Mouse (Mus musculus): Measurements from ENCODE around the gene Usp46. TPM values are rescaled to one million over a fixed set of nuclear protein-coding genes. Genes with fewer than 3 reads are reported as not detected.
"Not testable (repeated sequence)": the region's sequence is repeated elsewhere in the genome, so short reads cannot be mapped to it uniquely, and the experiment has no call there.

Usp46 gene
- total and polyA plus RNA-seq, 2 experiments from 2014 or later = 36.2 to 55.6 TPM

- no peaks in the 10 kb centered on the region for H3K36me3 ChIP-seq (ENCODE audit: insufficient read depth, low read length)
- no peak for TF ChIP-seq CTCF (IDR thresholded peaks at IDR 0.05)
- H3K9ac ChIP-seq (replicated peaks; ENCODE audit: low read length, poor library complexity, severe bottlenecking) = no peak overlapping the region
- 80% methylated on average over 11 of the region's 11 CpGs for WGBS
- DNase-seq (ENCODE audit: low spot score) (no peak), ATAC-seq (ENCODE audit: low FRiP score) (no peak)
- no peak overlapping the region for H3K4me2 ChIP-seq (ENCODE audit: low read depth, low read length, poor library complexity, severe bottlenecking)
- H3K27me3 ChIP-seq (ENCODE audit: insufficient read depth, low read length) = no peaks in the 10 kb centered on the region
- H3K4me3 ChIP-seq (ENCODE audit: low read depth, low read length) = no peak overlapping the region
- no peaks in the 10 kb centered on the region for H3K9me3 ChIP-seq (ENCODE audit: low read length)
- H3K4me1 ChIP-seq (ENCODE audit: insufficient read depth, low read length) = no peaks in the 10 kb centered on the region
- no peak overlapping the region for H3K27ac ChIP-seq (ENCODE audit: low read depth, low read length)
Measured at GRCm38 (mm10) chr5:74078861-74079615, 10.8 kb upstream of the Usp46 start.

DNA sequence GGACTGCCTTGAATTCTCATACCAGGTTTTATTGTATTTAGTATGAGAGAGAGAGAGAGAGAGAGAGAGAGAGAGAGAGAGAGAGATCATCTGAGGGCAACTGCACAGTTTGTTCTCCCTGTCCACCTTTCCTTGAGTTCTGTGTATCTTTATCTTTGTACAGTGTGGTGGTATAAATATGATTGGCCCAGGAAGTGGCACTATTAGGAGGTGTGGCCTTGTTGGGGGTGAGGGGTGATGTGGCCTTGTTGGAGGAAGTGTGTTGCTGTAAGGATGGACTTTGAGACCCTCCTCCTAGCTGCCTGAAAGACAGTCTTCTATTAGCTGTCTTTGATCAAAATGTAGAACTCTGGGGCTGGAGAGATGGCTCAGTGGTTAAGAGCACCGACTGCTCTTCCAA lies 10.2 kb upstream of the Usp46 start:
- WGBS = 95% methylated on average over 1 of the region's 1 CpGs
- H3K9ac ChIP-seq (replicated peaks; ENCODE audit: low read length, poor library complexity, severe bottlenecking) = no peak overlapping the region
- no peaks in the 10 kb centered on the region for H3K9me3 ChIP-seq (ENCODE audit: low read length)
- DNase-seq (ENCODE audit: low spot score) (no peak), ATAC-seq (ENCODE audit: low FRiP score) (no peak)
- no peak overlapping the region for H3K27ac ChIP-seq (ENCODE audit: low read depth, low read length)
- TF ChIP-seq CTCF (IDR thresholded peaks at IDR 0.05) = no peak
- H3K4me2 ChIP-seq (ENCODE audit: low read depth, low read length, poor library complexity, severe bottlenecking) = no peak overlapping the region
- no peaks in the 10 kb centered on the region for H3K27me3 ChIP-seq (ENCODE audit: insufficient read depth, low read length)
- no peak overlapping the region for H3K4me3 ChIP-seq (ENCODE audit: low read depth, low read length)
- H3K4me1 ChIP-seq (ENCODE audit: insufficient read depth, low read length) = no peaks in the 10 kb centered on the region
- H3K36me3 ChIP-seq (ENCODE audit: insufficient read depth, low read length) = no peaks in the 10 kb centered on the region

- Histone ChIP-seq H3K27me3 (ENCODE audit: insufficient read depth, low read length) (no peaks in the 10 kb centered on the region), H3K36me3 (ENCODE audit: insufficient read depth, low read length) (no peaks in the 10 kb centered on the region), H3K27ac (ENCODE audit: low read depth, low read length) (no peak overlapping the region), H3K9me3 (ENCODE audit: low read length) (no peaks in the 10 kb centered on the region), H3K4me2 (ENCODE audit: low read depth, low read length, poor library complexity, severe bottlenecking) (no peak overlapping the region), H3K4me1 (ENCODE audit: insufficient read depth, low read length) (no peaks in the 10 kb centered on the region), H3K9ac (replicated peaks; ENCODE audit: low read length, poor library complexity, severe bottlenecking) (no peak overlapping the region), H3K4me3 (ENCODE audit: low read depth, low read length) (no peak overlapping the region)
- ATAC-seq (ENCODE audit: low FRiP score) (no peak), DNase-seq (ENCODE audit: low spot score) (no peak)
- 34% methylated on average over 8 of the region's 8 CpGs for WGBS
- TF ChIP-seq CTCF (IDR thresholded peaks at IDR 0.05) = no peak
Measured at GRCm38 (mm10) chr5:74077959-74078358, 9.7 kb upstream of the Usp46 start.

DNA sequence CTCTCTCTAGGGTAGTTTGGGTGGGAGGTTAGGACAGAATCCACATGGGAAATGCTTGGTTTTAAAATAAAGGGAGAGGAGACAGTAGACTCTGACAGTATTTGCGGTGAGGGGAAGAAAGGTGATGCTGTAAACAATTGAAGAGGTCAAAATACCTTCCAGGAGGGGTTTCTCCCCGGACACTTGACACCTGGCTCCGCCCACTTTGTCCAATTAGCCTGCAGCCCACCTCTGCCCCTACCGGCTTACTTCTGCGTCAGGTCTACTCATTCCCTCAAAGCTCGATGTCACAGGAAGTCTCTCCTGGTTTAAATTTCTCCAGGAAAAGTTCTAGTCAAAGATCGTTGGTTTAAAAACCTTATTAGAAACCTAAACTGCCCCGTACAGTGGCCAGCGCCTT lies 8.5 kb upstream of the Usp46 start:
- no peak overlapping the region for H3K9ac ChIP-seq (replicated peaks; ENCODE audit: low read length, poor library complexity, severe bottlenecking)
- no peaks in the 10 kb centered on the region for H3K9me3 ChIP-seq (ENCODE audit: low read length)
- H3K4me2 ChIP-seq (ENCODE audit: low read depth, low read length, poor library complexity, severe bottlenecking) = no peak overlapping the region
- TF ChIP-seq CTCF (IDR thresholded peaks at IDR 0.05) = no peak
- no peaks in the 10 kb centered on the region for H3K4me1 ChIP-seq (ENCODE audit: insufficient read depth, low read length)
- H3K27me3 ChIP-seq (ENCODE audit: insufficient read depth, low read length) = no peaks in the 10 kb centered on the region
- no peak overlapping the region for H3K4me3 ChIP-seq (ENCODE audit: low read depth, low read length)
- H3K27ac ChIP-seq (ENCODE audit: low read depth, low read length) = no peak overlapping the region
- no peaks in the 10 kb centered on the region for H3K36me3 ChIP-seq (ENCODE audit: insufficient read depth, low read length)
- DNase-seq (ENCODE audit: low spot score) = no peak
- WGBS = 7% methylated on average over 9 of the region's 9 CpGs
- ATAC-seq (ENCODE audit: low FRiP score) = no peak

DNA sequence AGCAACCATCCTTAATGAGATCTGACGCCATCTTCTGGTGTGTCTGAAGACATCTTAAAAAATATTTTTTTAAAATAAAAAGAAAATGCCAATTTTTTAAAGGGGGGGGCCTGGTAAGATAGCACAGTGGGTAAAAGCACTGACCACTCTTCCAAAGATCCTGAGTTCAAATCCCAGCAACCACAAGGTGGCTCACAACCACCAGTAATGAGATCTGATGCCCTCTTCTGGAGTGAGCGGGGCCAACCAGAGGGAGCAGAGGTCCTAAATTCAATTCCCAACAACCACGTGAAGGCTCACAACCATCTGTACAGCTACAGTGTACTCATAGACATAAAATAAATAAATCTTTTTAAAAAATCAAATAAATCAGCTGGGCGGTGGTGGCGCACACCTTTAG lies 2.3 kb upstream of the Usp46 start:
- not testable (repeated sequence) for H3K36me3 ChIP-seq (ENCODE audit: insufficient read depth, low read length); H3K9ac ChIP-seq (replicated peaks; ENCODE audit: low read length, poor library complexity, severe bottlenecking); ATAC-seq (ENCODE audit: low FRiP score); H3K27ac ChIP-seq (ENCODE audit: low read depth, low read length); DNase-seq (ENCODE audit: low spot score); H3K27me3 ChIP-seq (ENCODE audit: insufficient read depth, low read length); H3K4me3 ChIP-seq (ENCODE audit: low read depth, low read length); H3K4me1 ChIP-seq (ENCODE audit: insufficient read depth, low read length); H3K9me3 ChIP-seq (ENCODE audit: low read length); H3K4me2 ChIP-seq (ENCODE audit: low read depth, low read length, poor library complexity, severe bottlenecking)
- WGBS = 94% methylated on average over 5 of the region's 5 CpGs
- peak; percentile 19; the same call in 1 of the 2 replicates for TF ChIP-seq CTCF (IDR thresholded peaks at IDR 0.05)

- H3K4me2 ChIP-seq (ENCODE audit: low read depth, low read length, poor library complexity, severe bottlenecking) = peak overlapping the region; percentile 95
- WGBS = 2% methylated on average over 18 of the region's 18 CpGs
- peak overlapping the region; percentile 87 for H3K4me3 ChIP-seq (ENCODE audit: low read depth, low read length)
- H3K4me1 ChIP-seq (ENCODE audit: insufficient read depth, low read length) = peaks cover 7% of the 10 kb centered on the region; the same call in 1 of the 2 replicates
- no peaks in the 10 kb centered on the region for H3K36me3 ChIP-seq (ENCODE audit: insufficient read depth, low read length)
- H3K9me3 ChIP-seq (ENCODE audit: low read length) = no peaks in the 10 kb centered on the region
- peak; percentile 52 for DNase-seq (ENCODE audit: low spot score)
- ATAC-seq (ENCODE audit: low FRiP score) = no peak
- H3K27ac ChIP-seq (ENCODE audit: low read depth, low read length) = peak overlapping the region; percentile 82
- no peaks in the 10 kb centered on the region for H3K27me3 ChIP-seq (ENCODE audit: insufficient read depth, low read length)
- TF ChIP-seq CTCF (IDR thresholded peaks at IDR 0.05) = no peak
- H3K9ac ChIP-seq (replicated peaks; ENCODE audit: low read length, poor library complexity, severe bottlenecking) = peak overlapping the region; percentile 88
Measured at GRCm38 (mm10) chr5:74068714-74069321, 587 bp upstream of the Usp46 start.
